Mouse (Mus musculus) gastrocnemius, postnatal 4 days (tissue): ENCODE results near the gene S100a16. TPM values are rescaled to one million over a fixed set of nuclear protein-coding genes. Genes with fewer than 3 reads are reported as not detected.

Experiments used
- DNase-seq, 2 experiments: peaks; one replicate each; pipeline ENCODE4 v3.0.0; 2021 to 2022; ENCODE audit warnings: low spot score in 2 of 2, mixed read lengths in 2 of 2
- total RNA-seq, 2 experiments: library from RNA; stranded (reverse); gene quantifications; 2 replicates each; pipeline ENCODE4 v1.2.3; 2021

S100a16 gene
- total RNA-seq, 2 experiments from 2014 or later, result 117 to 124 TPM

DNA sequence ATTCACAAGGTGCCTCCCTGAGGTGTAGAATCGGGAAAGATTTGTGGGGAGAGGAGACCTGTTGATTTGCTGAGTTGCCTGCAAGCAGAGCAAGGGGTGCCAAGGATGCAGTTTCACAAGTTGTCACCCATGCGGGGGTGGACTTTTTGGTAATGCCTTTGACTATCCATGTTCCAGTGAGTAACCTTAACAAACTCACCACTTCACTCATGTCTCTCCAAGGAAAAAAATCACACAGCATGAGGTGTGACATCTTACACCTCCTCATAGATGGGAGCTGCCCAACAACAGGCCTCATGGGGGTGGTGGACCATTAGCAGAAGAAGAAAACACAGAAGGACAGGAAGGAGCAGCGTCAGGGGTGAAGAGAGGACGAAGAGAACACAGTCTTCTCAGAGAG lies 45.5 kb downstream of the S100a16 start:
- DNase-seq, result no peak

DNA sequence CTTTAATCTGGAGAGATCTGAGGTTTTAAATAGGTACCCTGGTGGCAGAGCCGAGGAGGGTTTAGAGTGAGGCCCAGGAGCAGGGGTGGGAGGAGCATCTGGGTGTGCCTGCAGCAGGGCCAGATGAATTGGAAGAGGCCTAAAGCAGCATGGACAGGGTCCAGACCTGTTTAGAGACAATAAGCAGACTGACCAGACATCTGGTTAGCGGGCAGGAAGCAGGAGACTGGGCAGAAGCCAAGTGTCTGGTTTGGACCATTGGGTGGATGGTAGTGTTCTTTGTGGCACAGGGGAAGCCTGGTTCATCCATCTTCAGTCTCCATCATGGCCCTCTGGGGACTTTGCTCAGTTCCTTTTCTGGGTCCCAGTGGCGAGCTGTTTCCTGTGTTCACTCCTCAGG lies 46.8 kb downstream of the S100a16 start:
- DNase-seq, result peak in 1 of 2 experiments; percentile 22

DNA sequence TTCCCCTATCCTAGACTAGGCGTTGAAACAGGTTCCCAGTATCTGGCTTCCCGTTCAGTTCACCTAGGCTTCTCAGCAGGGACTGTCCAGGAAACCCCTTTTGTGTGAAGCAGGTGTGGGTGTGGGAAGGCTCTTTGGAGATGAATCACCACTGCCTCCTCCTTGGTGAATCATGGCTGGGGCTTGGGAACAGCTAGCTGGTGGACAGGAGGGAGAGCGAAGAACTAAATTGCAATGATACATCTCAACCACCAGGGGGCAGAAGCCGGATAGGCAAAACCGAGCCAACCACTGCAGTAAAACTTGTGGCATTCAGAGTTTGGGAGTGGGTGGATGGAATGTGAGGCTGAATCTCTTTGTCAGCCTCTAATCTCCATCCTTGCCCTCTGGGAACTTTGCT lies 48.5 kb downstream of the S100a16 start:
- peak in 1 of 2 experiments; percentile 60 for DNase-seq

DNA sequence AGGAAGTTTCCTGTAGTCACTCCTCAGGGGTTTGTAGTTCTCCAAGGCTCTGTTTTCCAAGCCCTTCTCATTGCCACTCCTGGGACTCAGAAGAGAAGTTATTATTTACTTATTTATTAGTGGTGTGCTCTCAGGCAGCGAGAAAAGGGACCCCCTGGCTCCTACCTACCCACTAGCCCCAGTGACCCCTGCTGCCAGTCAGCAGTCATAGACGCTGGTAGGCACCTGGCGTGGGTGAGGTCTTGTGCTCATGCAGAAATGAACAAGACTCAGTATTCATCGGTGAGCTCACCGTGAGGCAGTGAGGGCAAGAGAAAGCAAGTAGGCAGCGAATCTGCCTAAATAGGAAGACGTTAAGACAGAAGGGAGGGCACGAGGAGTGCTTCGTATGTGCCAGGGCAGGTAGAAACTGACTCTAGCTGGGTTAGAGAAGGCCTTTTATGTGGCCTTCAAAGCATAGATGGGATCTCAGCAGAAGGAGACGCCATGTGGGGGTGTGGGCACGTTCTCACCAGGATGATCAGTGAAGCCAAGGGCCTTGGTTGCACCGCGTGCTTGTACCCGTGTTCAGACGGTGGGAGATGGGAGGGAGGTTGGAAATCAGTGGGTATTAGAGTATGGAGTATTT lies 49.1 kb downstream of the S100a16 start:
- no peak for DNase-seq

DNA sequence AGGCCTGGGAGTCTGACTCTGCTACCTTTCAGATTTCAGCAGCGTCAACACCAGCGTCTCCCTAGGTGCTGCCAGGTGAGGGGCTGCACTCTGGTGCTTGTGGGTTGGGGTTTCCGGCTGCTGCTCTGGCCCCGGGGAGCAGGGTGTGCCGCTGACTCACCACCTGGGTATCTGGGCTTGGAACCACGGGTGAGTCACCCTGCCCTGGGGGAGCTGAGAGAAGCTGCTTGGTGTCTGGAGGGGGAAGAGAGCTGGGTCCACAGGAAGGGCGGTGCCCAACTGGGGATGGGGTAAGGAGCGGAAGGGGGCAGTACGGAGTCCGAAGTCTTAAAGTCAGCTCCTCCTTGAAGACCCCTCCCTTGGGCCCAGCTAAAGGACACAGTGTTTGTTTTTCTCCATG lies 49.9 kb downstream of the S100a16 start:
- peak in 1 of 2 experiments; percentile 55 for DNase-seq

GRCm38 (mm10) chr3:90587361-90588101 lies 50.5 kb downstream of the S100a16 start:
- no peak for DNase-seq

DNA sequence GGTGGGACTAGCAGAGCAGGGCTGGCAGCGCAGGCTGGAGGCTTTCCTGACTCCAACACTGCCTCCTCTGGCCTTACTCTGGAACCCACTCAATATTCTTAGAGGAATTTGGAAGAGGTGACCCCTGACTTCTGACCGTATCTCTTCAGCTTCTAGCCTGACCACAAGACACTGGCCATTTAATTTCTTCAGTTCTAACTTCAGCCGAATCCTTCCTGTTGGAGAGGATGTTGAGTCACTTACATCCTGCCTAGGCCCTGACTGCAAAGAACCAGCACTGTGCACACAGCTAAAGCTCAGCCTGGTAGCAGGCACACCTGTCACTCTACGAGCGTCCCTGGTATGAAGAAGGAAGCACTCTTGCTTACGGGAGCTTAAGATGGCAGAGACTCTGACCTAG lies 52.3 kb downstream of the S100a16 start:
- no peak for DNase-seq

DNA sequence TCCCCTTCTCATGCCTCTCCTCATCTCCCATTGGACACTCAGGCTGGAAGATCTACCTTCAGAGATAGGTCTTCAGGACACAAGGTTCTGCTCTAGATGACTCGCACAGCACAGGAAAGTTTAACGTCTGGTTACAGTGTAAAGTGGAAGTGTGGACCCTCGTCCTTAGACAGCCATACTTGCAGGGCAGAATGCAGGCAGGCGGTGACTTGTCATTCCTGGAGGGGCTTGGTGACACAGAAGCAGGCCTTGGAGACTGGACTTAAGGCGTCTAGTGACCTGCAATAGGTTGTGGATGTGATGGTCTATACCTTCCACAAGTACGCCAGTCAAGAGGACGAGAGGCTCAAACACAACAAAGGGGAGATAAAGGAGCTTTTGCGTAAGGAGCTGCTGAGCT lies 52.9 kb downstream of the S100a16 start, which contains the start of gene S100a2:
Gene S100a2 (plus strand): TSS at position 301 of the 400 bp plus-strand sequence.
- no peak for DNase-seq

Other genes with a start within 250 kb of the S100a16 start
- 10 to 100 TPM; 63.6 to 67.4 TPM for gene Gatad2b, start 244.1 kb upstream of the S100a16 start, total RNA-seq
- gene Slc27a3, start 147.3 kb upstream of the S100a16 start, total RNA-seq, result 1 to 10 TPM; 7.2 to 7.4 TPM
- gene Ints3, start 103.6 kb upstream of the S100a16 start, total RNA-seq, result 10 to 100 TPM; 31.8 to 32.0 TPM
- 10 to 100 TPM; 25.9 to 26.4 TPM for gene Npr1, start 71.4 kb upstream of the S100a16 start, total RNA-seq
- gene Ilf2, start 61.1 kb upstream of the S100a16 start, total RNA-seq, result 10 to 100 TPM; 72.3 to 75.4 TPM
- 10 to 100 TPM; 71.3 to 74.7 TPM for gene Snapin, start 46.2 kb upstream of the S100a16 start, total RNA-seq
- gene Chtop, start 27.8 kb upstream of the S100a16 start, total RNA-seq, result 100 to 1,000 TPM; 110 to 118 TPM
- 10 to 100 TPM; 27.3 to 31.2 TPM for gene S100a1, start 22.9 kb upstream of the S100a16 start, total RNA-seq
- gene S100a13, start 22.8 kb upstream of the S100a16 start, total RNA-seq, result 10 to 100 TPM; 22.6 to 23.3 TPM
- 1 to 10 TPM in 1 of 2 experiments, under 1 TPM in 1; 0.64 to 1.1 TPM for gene S100a14, start 10.4 kb upstream of the S100a16 start, total RNA-seq
- gene S100a3, start 23.3 kb downstream of the S100a16 start, total RNA-seq, result 1 to 10 TPM; 1.4 to 2.3 TPM
- gene S100a2, start 53.0 kb downstream of the S100a16 start, total RNA-seq, result not detected
- not detected for gene Gm42674, start 64.7 kb downstream of the S100a16 start, total RNA-seq
- 10 to 100 TPM; 15.7 to 17.2 TPM for gene S100a4, start 66.5 kb downstream of the S100a16 start, total RNA-seq
- not detected for gene S100a5, start 71.3 kb downstream of the S100a16 start, total RNA-seq
- 100 to 1,000 TPM; 140 to 154 TPM for gene S100a6, start 75.6 kb downstream of the S100a16 start, total RNA-seq
- under 1 TPM in 1 of 2 experiments, not detected in 1; 0.29 TPM for gene S100a7a, start 116.8 kb downstream of the S100a16 start, total RNA-seq
- gene S100a8, start 131.7 kb downstream of the S100a16 start, total RNA-seq, result 10 to 100 TPM in 1 of 2 experiments, 1 to 10 TPM in 1; 4.5 to 11.8 TPM
- 10 to 100 TPM in 1 of 2 experiments, 1 to 10 TPM in 1; 3.2 to 14.2 TPM for gene S100a9, start 158.5 kb downstream of the S100a16 start, total RNA-seq
- not detected for gene Pglyrp4, start 189.7 kb downstream of the S100a16 start, total RNA-seq
- not detected for gene Gm5849, start 240.6 kb downstream of the S100a16 start, total RNA-seq